Mouse (Mus musculus) layer of hippocampus, adult 2 months (tissue): ENCODE results near the gene Upp1. TPM values are rescaled to one million over a fixed set of nuclear protein-coding genes. Genes with fewer than 3 reads are reported as not detected.

Source experiments
- DNase-seq, 2 experiments: peaks; one replicate each; pipeline ENCODE4 v3.0.0; 2022; ENCODE audit warnings: low spot score in 2 of 2
- H3K27ac ChIP-seq: fragments of 200-600 bp; 2 replicates; pipeline ENCODE4 v1.8.1; 2022
- H3K4me3 ChIP-seq: fragments of 200-600 bp; 2 replicates; pipeline ENCODE4 v1.8.1; 2022; ENCODE audit warnings: mild to moderate bottlenecking
- CTCF ChIP-seq: fragments of 200-600 bp; conservative IDR thresholded peaks from 2 replicates; pipeline ENCODE4 v1.8.1; 2022; ENCODE audit warnings: antibody characterized with exemption, mild to moderate bottlenecking, moderate library complexity
- long read RNA-seq, 2 experiments: library from polyadenylated mRNA; stranded (forward); transcript quantifications; one replicate each; pipeline ENCODE4 v2.0.0; 2021; ENCODE audit warnings: borderline mapping rate in 2 of 2
- total RNA-seq, 2 experiments: library from RNA; stranded (reverse); gene quantifications; 2 replicates each; pipeline ENCODE4 v1.2.3; 2021

Gene Upp1
- total RNA-seq = 1 to 10 TPM; 4.7 to 5.4 TPM
- long read RNA-seq, experiment 1, partial matches to known transcripts = 0 of 2 reads
- long read RNA-seq, experiment 1, other reads (novel, unspliced or antisense) = 0 of 2 reads
- long read RNA-seq, experiment 2, partial matches to known transcripts = 0 of 1 reads
- long read RNA-seq, experiment 2, other reads (novel, unspliced or antisense) = 0 of 1 reads

- peak within 1 kb of the TSS; percentile 36; the same call in 1 of the 2 replicates for H3K27ac ChIP-seq
- TF ChIP-seq CTCF = no peak
- DNase-seq = no peak
- peak within 1 kb of the TSS; percentile 57 for H3K4me3 ChIP-seq
Observed at GRCm38 (mm10) chr11:9118050-9118420, at the start of gene Upp1. Gene Upp1 (plus strand): TSS chr11:9118103.

GRCm38 (mm10) chr11:9076444-9076843 lies 41.5 kb upstream of the Upp1 start:
- Histone ChIP-seq H3K4me3 (no peak overlapping the region), H3K27ac (no peak overlapping the region)
- DNase-seq = no peak
- TF ChIP-seq CTCF = no peak

GRCm38 (mm10) chr11:9113189-9113588 lies 4.7 kb upstream of the Upp1 start:
- no peak for TF ChIP-seq CTCF

GRCm38 (mm10) chr11:9115367-9116120 lies 2.4 kb upstream of the Upp1 start:
- Histone ChIP-seq H3K4me3 (no peak overlapping the region; the same call in 1 of the 2 replicates), H3K27ac (no peak overlapping the region)
- DNase-seq = no peak
- TF ChIP-seq CTCF = no peak

More at GRCm38 (mm10) chr11:9113189-9113588, 4.7 kb upstream of the Upp1 start:
- Histone ChIP-seq H3K4me3 (no peak overlapping the region), H3K27ac (no peak overlapping the region)
- DNase-seq = no peak

- Histone ChIP-seq H3K27ac (no peak overlapping the region), H3K4me3 (no peak overlapping the region; the same call in 1 of the 2 replicates)
- no peak for DNase-seq
- TF ChIP-seq CTCF = no peak
Observed at GRCm38 (mm10) chr11:9116121-9116520, 1.8 kb upstream of the Upp1 start.

GRCm38 (mm10) chr11:9116916-9117315 lies 987 bp upstream of the Upp1 start:
- H3K4me3 ChIP-seq = no peak overlapping the region
- no peak for DNase-seq
- TF ChIP-seq CTCF = no peak
- H3K27ac ChIP-seq = no peak overlapping the region; the same call in 1 of the 2 replicates

GRCm38 (mm10) chr11:9117358-9118049 lies 399 bp upstream of the Upp1 start:
- no peak for TF ChIP-seq CTCF
- DNase-seq = no peak
- Histone ChIP-seq H3K27ac (peak overlapping the region; percentile 36; the same call in 1 of the 2 replicates), H3K4me3 (peak overlapping the region; percentile 57)

GRCm38 (mm10) chr11:9118421-9119121 lies 668 bp downstream of the Upp1 start:
- peak overlapping the region; percentile 57 for H3K4me3 ChIP-seq
- peak overlapping the region; percentile 36; the same call in 1 of the 2 replicates for H3K27ac ChIP-seq
- no peak for TF ChIP-seq CTCF
- DNase-seq = no peak

GRCm38 (mm10) chr11:9119231-9120020 lies 1.5 kb downstream of the Upp1 start:
- peak overlapping the region; percentile 57 for H3K4me3 ChIP-seq
- no peak for DNase-seq
- H3K27ac ChIP-seq = no peak overlapping the region
- TF ChIP-seq CTCF = no peak

- no peak overlapping the region for H3K27ac ChIP-seq
- no peak overlapping the region for H3K4me3 ChIP-seq
- DNase-seq = no peak
- no peak for TF ChIP-seq CTCF
Observed at GRCm38 (mm10) chr11:9122315-9122714, 4.4 kb downstream of the Upp1 start.

GRCm38 (mm10) chr11:9126373-9127107 lies 8.6 kb downstream of the Upp1 start:
- DNase-seq = no peak
- peak; percentile 63 for TF ChIP-seq CTCF
- Histone ChIP-seq H3K4me3 (no peak overlapping the region), H3K27ac (no peak overlapping the region)
